Mouse (Mus musculus) c-Kit-positive CD71-negative TER-119-negative erythroid progenitor cells, embryonic 14.5 days (primary cell): ENCODE results near the gene Zfp472.
"Not testable (repeated sequence)": the region's sequence is repeated elsewhere in the genome, so short reads cannot be mapped to it uniquely, and the experiment has no call there.

Experiments
- DNase-seq: peaks from one replicate; pipeline ENCODE4 v3.0.0-alpha.2; 2013; ENCODE audit warnings: low read depth

The Zfp472 gene

GRCm38 (mm10) chr17:33008337-33008736 is 42.7 kb downstream of the Zfp472 start:
- DNase-seq, result no peak

- DNase-seq, result not testable (repeated sequence)
Observed at GRCm38 (mm10) chr17:33020434-33020833, 54.8 kb downstream of the Zfp472 start.
